Mouse (Mus musculus) activated CD4-positive, CD25-positive, alpha-beta regulatory T cell (primary cell): Measurements from ENCODE around the gene Evl. TPM values are rescaled to one million over a fixed set of nuclear protein-coding genes. Genes with fewer than 3 reads are reported as not detected.

ENCODE experiments used
- polyA plus RNA-seq, 2 experiments: library from polyadenylated mRNA; unstranded; fragments of 100-300 nt; shearing (Covaris generic); gene quantifications; one replicate each; pipeline ENCODE4 v1.2.1; 2017

The Evl gene
- polyA plus RNA-seq, result 100 to 1,000 TPM; 307 to 585 TPM

DNA sequence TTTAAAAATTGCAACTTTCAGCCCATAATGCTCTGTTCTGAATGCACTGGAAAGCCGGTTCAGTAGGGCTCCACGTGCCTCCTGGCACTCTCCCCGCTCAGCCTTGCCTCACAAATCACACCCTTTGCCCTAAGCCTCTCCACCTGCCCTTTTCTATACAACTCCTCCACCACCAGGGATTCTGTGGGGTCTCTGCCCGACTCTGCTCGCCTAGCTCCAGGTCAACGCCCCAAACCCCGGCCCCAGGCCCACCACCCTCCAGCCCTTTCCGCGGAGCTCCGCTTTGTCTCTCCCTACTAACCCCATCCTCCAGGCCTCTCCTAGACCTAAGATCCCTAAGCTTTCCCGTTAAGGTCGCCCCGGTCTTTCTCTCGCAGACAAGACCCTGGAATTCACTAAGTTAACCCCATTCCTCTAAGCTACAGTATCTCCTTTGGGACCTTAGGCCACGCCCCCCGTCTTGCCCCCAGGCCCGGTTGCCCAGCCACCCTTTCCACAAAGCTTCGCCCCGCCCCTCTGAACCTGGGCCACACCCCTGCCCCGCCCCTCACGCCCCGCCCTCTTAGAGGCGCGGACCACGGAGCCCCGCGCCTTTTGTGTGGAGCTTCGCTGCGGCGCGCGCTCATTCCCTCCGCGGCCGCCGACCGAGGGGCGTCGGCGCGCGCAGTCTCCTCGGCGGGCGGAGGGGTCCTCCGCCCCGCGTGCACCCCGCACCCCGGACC lies at the start of gene Evl:
Gene Evl (plus strand): TSS at position 601 of the 722 bp plus-strand sequence.

GRCm38 (mm10) chr12:108702185-108702584 lies 147.7 kb downstream of the Evl start, which contains the start of gene Degs2:
Gene Degs2, minus strand, starts transcription at chr12:108702315.

Other genes starting within 250 kb of the Evl start
- not detected for gene Hhipl1, start 248.4 kb upstream of the Evl start, polyA plus RNA-seq
- gene Cyp46a1, start 220.3 kb upstream of the Evl start, polyA plus RNA-seq, result under 1 TPM in 1 of 2 experiments, not detected in 1; 0.28 TPM
- under 1 TPM; 0.42 to 0.44 TPM for gene Eml1, start 183.8 kb upstream of the Evl start, polyA plus RNA-seq
- 1 to 10 TPM; 2.4 to 4.8 TPM for gene Degs2, start 147.6 kb downstream of the Evl start, polyA plus RNA-seq
- 10 to 100 TPM; 15.9 to 16.6 TPM for gene Yy1, start 238.3 kb downstream of the Evl start, polyA plus RNA-seq